Mouse (Mus musculus) heart, embryonic 10.5 days (tissue): ENCODE data around the gene Fam174a. TPM values are rescaled to one million over a fixed set of nuclear protein-coding genes. Genes with fewer than 3 reads are reported as not detected.
A peak's percentile ranks its signal among the peaks of the same experiment; 100 is the strongest.

Experiments
- DNase-seq: peaks from one replicate; pipeline ENCODE4 v3.0.0-alpha.2; 2017; ENCODE audit warnings: low spot score
- H3K27ac ChIP-seq: fragments of 300-500 bp; sonication (generic); 2 replicates; pipeline ENCODE4 v1.5.1; 2016; ENCODE audit warnings: mild to moderate bottlenecking
- H3K27me3 ChIP-seq: fragments of 300-500 bp; sonication (generic); 2 replicates; pipeline ENCODE4 v1.6.1; 2016; ENCODE audit warnings: mild to moderate bottlenecking; ENCODE audit not compliant: poor library complexity, insufficient read depth, severe bottlenecking
- H3K36me3 ChIP-seq: fragments of 300-500 bp; sonication (generic); 2 replicates; pipeline ENCODE4 v1.6.1; 2016; ENCODE audit warnings: mild to moderate bottlenecking, moderate library complexity
- H3K4me1 ChIP-seq: fragments of 300-500 bp; sonication (generic); 2 replicates; pipeline ENCODE4 v1.6.1; 2016; ENCODE audit warnings: mild to moderate bottlenecking
- H3K4me3 ChIP-seq: fragments of 300-500 bp; sonication (generic); 2 replicates; pipeline ENCODE4 v1.5.1; 2016; ENCODE audit warnings: mild to moderate bottlenecking, moderate library complexity
- H3K9me3 ChIP-seq: fragments of 300-500 bp; sonication (generic); 2 replicates; pipeline ENCODE4 v1.6.1; 2016; ENCODE audit warnings: mild to moderate bottlenecking, moderate library complexity
- WGBS: fragments of 180-500 bp; shearing (Covaris S2); methylation state at CpG from one replicate; pipeline ENCODE4 v1.1.7; 2016; 5-methylcytosine and 5-hydroxymethylcytosine counted together
- polyA plus RNA-seq: library from polyadenylated mRNA; unstranded; fragments of >200 nt; fragmentation: Nextera tagmentation; extraction: Ambion mirVana; gene quantifications from 2 replicates; pipeline ENCODE4 v1.2.1, GENCODE M21; 2016

Fam174a gene
- polyA plus RNA-seq = 16.9 and 18.9 TPM in 2 replicates

- DNase-seq = peak; percentile 93
- Histone ChIP-seq H3K27ac (peak within 1 kb of the TSS; percentile 87), H3K9me3 (no peaks in the 10 kb centered on the region), H3K36me3 (no peaks in the 10 kb centered on the region), H3K27me3 (no peaks in the 10 kb centered on the region), H3K4me1 (peaks cover 9% of the 10 kb centered on the region), H3K4me3 (peak within 1 kb of the TSS; percentile 93)
- under 1% methylated on average over 79 of the region's 79 CpGs for WGBS
Measured at GRCm38 (mm10) chr1:95313393-95314228, at the start of gene Fam174a. Fam174a (plus strand) TSS chr1:95313623.

GRCm38 (mm10) chr1:95263843-95264242 lies 49.6 kb upstream of the Fam174a start:
- no peak overlapping the region for H3K4me3 ChIP-seq
- DNase-seq = no peak
- H3K4me1 ChIP-seq = no peaks in the 10 kb centered on the region
- H3K27ac ChIP-seq = no peak overlapping the region
- no peaks in the 10 kb centered on the region for H3K27me3 ChIP-seq
- no peaks in the 10 kb centered on the region for H3K36me3 ChIP-seq
- 74% methylated on average over 2 of the region's 2 CpGs for WGBS
- H3K9me3 ChIP-seq = no peaks in the 10 kb centered on the region

- Histone ChIP-seq H3K36me3 (no peaks in the 10 kb centered on the region), H3K4me3 (no peak overlapping the region), H3K27ac (no peak overlapping the region), H3K9me3 (no peaks in the 10 kb centered on the region), H3K27me3 (no peaks in the 10 kb centered on the region), H3K4me1 (no peaks in the 10 kb centered on the region)
- no peak for DNase-seq
- WGBS = 77% methylated on average over 13 of the region's 13 CpGs
Measured at GRCm38 (mm10) chr1:95267950-95268724, 45.3 kb upstream of the Fam174a start.

GRCm38 (mm10) chr1:95273321-95273720 lies 40.1 kb upstream of the Fam174a start:
- 34% methylated on average over 1 of the region's 1 CpGs for WGBS
- Histone ChIP-seq H3K9me3 (no peaks in the 10 kb centered on the region), H3K4me1 (no peaks in the 10 kb centered on the region), H3K36me3 (no peaks in the 10 kb centered on the region), H3K4me3 (no peak overlapping the region), H3K27ac (no peak overlapping the region), H3K27me3 (no peaks in the 10 kb centered on the region)
- no peak for DNase-seq

GRCm38 (mm10) chr1:95308324-95308723 lies 5.1 kb upstream of the Fam174a start:
- no peaks in the 10 kb centered on the region for H3K4me1 ChIP-seq
- no peaks in the 10 kb centered on the region for H3K9me3 ChIP-seq
- 75% methylated on average over 5 of the region's 5 CpGs for WGBS
- H3K4me3 ChIP-seq = no peak overlapping the region
- no peak overlapping the region for H3K27ac ChIP-seq
- DNase-seq = no peak
- H3K27me3 ChIP-seq = no peaks in the 10 kb centered on the region
- H3K36me3 ChIP-seq = no peaks in the 10 kb centered on the region

- H3K27ac ChIP-seq = peak overlapping the region; percentile 87
- 0% methylated on average over 6 of the region's 6 CpGs for WGBS
- peak; percentile 76 for DNase-seq
Measured at GRCm38 (mm10) chr1:95314229-95314555, 769 bp downstream of the Fam174a start.

GRCm38 (mm10) chr1:95315981-95316380 lies 2.6 kb downstream of the Fam174a start:
- Histone ChIP-seq H3K4me3 (no peak overlapping the region), H3K27ac (no peak overlapping the region), H3K9me3 (no peaks in the 10 kb centered on the region), H3K27me3 (no peaks in the 10 kb centered on the region), H3K36me3 (no peaks in the 10 kb centered on the region), H3K4me1 (peaks cover 9% of the 10 kb centered on the region)
- 80% methylated on average over 6 of the region's 6 CpGs for WGBS
- DNase-seq = no peak

More at GRCm38 (mm10) chr1:95314229-95314555, 769 bp downstream of the Fam174a start:
- no peaks in the 10 kb centered on the region for H3K27me3 ChIP-seq
- H3K36me3 ChIP-seq = no peaks in the 10 kb centered on the region
- H3K4me3 ChIP-seq = peak overlapping the region; percentile 93
- no peaks in the 10 kb centered on the region for H3K9me3 ChIP-seq
- H3K4me1 ChIP-seq = peaks cover 9% of the 10 kb centered on the region

- 90% methylated on average over 2 of the region's 2 CpGs for WGBS
- DNase-seq = no peak
Measured at GRCm38 (mm10) chr1:95322219-95322618, 8.8 kb downstream of the Fam174a start.

GRCm38 (mm10) chr1:95323004-95323403 lies 9.6 kb downstream of the Fam174a start:
- H3K27ac ChIP-seq = no peak overlapping the region
- no peaks in the 10 kb centered on the region for H3K4me1 ChIP-seq
- no peak for DNase-seq
- H3K9me3 ChIP-seq = no peaks in the 10 kb centered on the region
- H3K4me3 ChIP-seq = no peak overlapping the region
- WGBS = 80% methylated on average over 7 of the region's 7 CpGs
- H3K36me3 ChIP-seq = peaks cover 4% of the 10 kb centered on the region
- no peaks in the 10 kb centered on the region for H3K27me3 ChIP-seq

More at GRCm38 (mm10) chr1:95322219-95322618, 8.8 kb downstream of the Fam174a start:
- Histone ChIP-seq H3K4me3 (no peak overlapping the region), H3K27ac (no peak overlapping the region), H3K27me3 (no peaks in the 10 kb centered on the region), H3K9me3 (no peaks in the 10 kb centered on the region), H3K36me3 (peaks cover 4% of the 10 kb centered on the region), H3K4me1 (no peaks in the 10 kb centered on the region)

GRCm38 (mm10) chr1:95326856-95327255 lies 13.4 kb downstream of the Fam174a start:
- H3K27ac ChIP-seq = no peak overlapping the region
- no peaks in the 10 kb centered on the region for H3K9me3 ChIP-seq
- H3K36me3 ChIP-seq = peaks cover 4% of the 10 kb centered on the region
- no peaks in the 10 kb centered on the region for H3K27me3 ChIP-seq
- H3K4me3 ChIP-seq = no peak overlapping the region
- H3K4me1 ChIP-seq = no peaks in the 10 kb centered on the region
- no peak for DNase-seq

- no peak overlapping the region for H3K4me3 ChIP-seq
- H3K4me1 ChIP-seq = no peaks in the 10 kb centered on the region
- H3K27ac ChIP-seq = no peak overlapping the region
- no peaks in the 10 kb centered on the region for H3K36me3 ChIP-seq
- no peaks in the 10 kb centered on the region for H3K9me3 ChIP-seq
- H3K27me3 ChIP-seq = no peaks in the 10 kb centered on the region
- DNase-seq = no peak
Measured at GRCm38 (mm10) chr1:95339618-95340017, 26.2 kb downstream of the Fam174a start.

- H3K9me3 ChIP-seq = no peaks in the 10 kb centered on the region
- no peaks in the 10 kb centered on the region for H3K4me1 ChIP-seq
- no peak overlapping the region for H3K4me3 ChIP-seq
- no peak for DNase-seq
- H3K27me3 ChIP-seq = no peaks in the 10 kb centered on the region
- H3K36me3 ChIP-seq = no peaks in the 10 kb centered on the region
- H3K27ac ChIP-seq = no peak overlapping the region
Measured at GRCm38 (mm10) chr1:95342242-95342641, 28.8 kb downstream of the Fam174a start.
